Mouse (Mus musculus): Measurements from ENCODE around the gene Ip6k1. TPM values are rescaled to one million over a fixed set of nuclear protein-coding genes. Genes with fewer than 3 reads are reported as not detected.
A peak's percentile ranks its signal among the peaks of the same experiment; 100 is the strongest.

Gene Ip6k1
- total RNA-seq, 2 experiments from 2014 or later: 26.3 to 28.8 TPM

GRCm38 (mm10) chr9:108017127-108017526 is 14.8 kb downstream of the Ip6k1 start:
- intact Hi-C loops (cut with DNase I; ENCODE audit: low total_unique reads): no loop called here
- no peak for DNase-seq

- no peak for DNase-seq
- intact Hi-C loops (cut with DNase I; ENCODE audit: low total_unique reads): no loop called here
Observed at GRCm38 (mm10) chr9:108020741-108021140, 18.4 kb downstream of the Ip6k1 start.

GRCm38 (mm10) chr9:108023216-108023615 is 20.9 kb downstream of the Ip6k1 start:
- intact Hi-C loops (cut with DNase I; ENCODE audit: low total_unique reads): no loop called here
- no peak for DNase-seq

GRCm38 (mm10) chr9:108026584-108026983 is 24.3 kb downstream of the Ip6k1 start:
- DNase-seq: no peak
- intact Hi-C loops (cut with DNase I; ENCODE audit: low total_unique reads): no loop called here

- intact Hi-C loops (cut with DNase I; ENCODE audit: low total_unique reads): no loop called here
- no peak for DNase-seq
Observed at GRCm38 (mm10) chr9:108027867-108028266, 25.6 kb downstream of the Ip6k1 start.

GRCm38 (mm10) chr9:108032126-108032525 is 29.8 kb downstream of the Ip6k1 start:
- intact Hi-C loops (cut with DNase I; ENCODE audit: low total_unique reads): no loop called here
- no peak for DNase-seq

GRCm38 (mm10) chr9:108035331-108036156 is 33.2 kb downstream of the Ip6k1 start:
- intact Hi-C loops (cut with DNase I; ENCODE audit: low total_unique reads): no loop called here
- no peak for DNase-seq

- intact Hi-C loops (cut with DNase I; ENCODE audit: low total_unique reads): no loop called here
- no peak for DNase-seq
Observed at GRCm38 (mm10) chr9:108044751-108045492, 42.6 kb downstream of the Ip6k1 start.

GRCm38 (mm10) chr9:108046582-108046981 is 44.3 kb downstream of the Ip6k1 start:
- DNase-seq: no peak
- intact Hi-C loops (cut with DNase I; ENCODE audit: low total_unique reads): no loop called here

- no peak for DNase-seq
- intact Hi-C loops (cut with DNase I; ENCODE audit: low total_unique reads): no loop called here
Observed at GRCm38 (mm10) chr9:108047601-108048565, 45.6 kb downstream of the Ip6k1 start.

GRCm38 (mm10) chr9:108048566-108048955 is 46.3 kb downstream of the Ip6k1 start:
- intact Hi-C loops (cut with DNase I; ENCODE audit: low total_unique reads): no loop called here
- DNase-seq: no peak

GRCm38 (mm10) chr9:108049016-108049455 is 46.7 kb downstream of the Ip6k1 start, which contains the start of gene Gmppb:
Gene Gmppb, plus strand, starts transcription at chr9:108049242.
- intact Hi-C loops (cut with DNase I; ENCODE audit: low total_unique reads): no loop called here
- peak; percentile 97 for DNase-seq

- intact Hi-C loops (cut with DNase I; ENCODE audit: low total_unique reads): no loop called here
- no peak for DNase-seq
Observed at GRCm38 (mm10) chr9:108049561-108050251, 47.4 kb downstream of the Ip6k1 start.

GRCm38 (mm10) chr9:108051184-108051930 is 49.1 kb downstream of the Ip6k1 start:
- no peak for DNase-seq
- intact Hi-C loops (cut with DNase I; ENCODE audit: low total_unique reads): no loop called here

GRCm38 (mm10) chr9:108051931-108052220 is 49.6 kb downstream of the Ip6k1 start:
- intact Hi-C loops (cut with DNase I; ENCODE audit: low total_unique reads): no loop called here

GRCm38 (mm10) chr9:108052411-108052810 is 50.1 kb downstream of the Ip6k1 start:
- intact Hi-C loops (cut with DNase I; ENCODE audit: low total_unique reads): no loop called here
- DNase-seq: no peak

More at GRCm38 (mm10) chr9:108051931-108052220, 49.6 kb downstream of the Ip6k1 start:
- no peak for DNase-seq

GRCm38 (mm10) chr9:108052885-108053664 is 50.8 kb downstream of the Ip6k1 start, which contains the start of gene Amigo3:
Gene Amigo3, plus strand, starts transcription at chr9:108053159.
- peak; percentile 95 for DNase-seq
- intact Hi-C loops (cut with DNase I; ENCODE audit: low total_unique reads): no loop called here
